Mouse (Mus musculus): ENCODE results near the gene Ano1. TPM values are rescaled to one million over a fixed set of nuclear protein-coding genes. Genes with fewer than 3 reads are reported as not detected.
A peak's percentile ranks its signal among the peaks of the same experiment; 100 is the strongest.

The Ano1 gene
- total RNA-seq, 2 experiments from 2014 or later = 2.4 to 4.4 TPM

- no peak for DNase-seq
- intact Hi-C loops (cut with DNase I) = no loop called here
These were observed 95.4 kb downstream of the Ano1 start for GRCm38 (mm10) chr7:144656261-144656967.

GRCm38 (mm10) chr7:144653681-144654425 lies 97.9 kb downstream of the Ano1 start:
- intact Hi-C loops (cut with DNase I) = no loop called here
- DNase-seq = no peak

GRCm38 (mm10) chr7:144647547-144647946 lies 104.2 kb downstream of the Ano1 start:
- intact Hi-C loops (cut with DNase I) = no loop called here
- DNase-seq = no peak

- intact Hi-C loops (cut with DNase I) = loop anchor here (5.0 kb wide), 1 partner anchor 131 kb away; no protein-coding TSS in a partner anchor
- DNase-seq = no peak
These were observed 111.0 kb downstream of the Ano1 start for GRCm38 (mm10) chr7:144640817-144641216.

GRCm38 (mm10) chr7:144636000-144636399 lies 115.8 kb downstream of the Ano1 start:
- DNase-seq = no peak
- intact Hi-C loops (cut with DNase I) = no loop called here

GRCm38 (mm10) chr7:144634875-144635274 lies 116.9 kb downstream of the Ano1 start:
- intact Hi-C loops (cut with DNase I) = no loop called here
- DNase-seq = no peak

- DNase-seq = no peak
- intact Hi-C loops (cut with DNase I) = no loop called here
These were observed 117.3 kb downstream of the Ano1 start for GRCm38 (mm10) chr7:144634450-144634849.

GRCm38 (mm10) chr7:144632321-144632720 lies 119.5 kb downstream of the Ano1 start:
- intact Hi-C loops (cut with DNase I) = no loop called here
- no peak for DNase-seq

- DNase-seq = no peak
- intact Hi-C loops (cut with DNase I) = no loop called here
These were observed 121.2 kb downstream of the Ano1 start for GRCm38 (mm10) chr7:144630622-144631021.

GRCm38 (mm10) chr7:144628334-144628915 lies 123.3 kb downstream of the Ano1 start:
- DNase-seq = no peak
- intact Hi-C loops (cut with DNase I) = no loop called here

GRCm38 (mm10) chr7:144627606-144628333 lies 124.0 kb downstream of the Ano1 start:
- no peak for DNase-seq
- intact Hi-C loops (cut with DNase I) = no loop called here

- intact Hi-C loops (cut with DNase I) = no loop called here
- no peak for DNase-seq
These were observed 125.7 kb downstream of the Ano1 start for GRCm38 (mm10) chr7:144626042-144626441.

GRCm38 (mm10) chr7:144620721-144621681 lies 130.8 kb downstream of the Ano1 start:
- intact Hi-C loops (cut with DNase I) = no loop called here
- peak in 1 of 2 experiments; percentile 26 for DNase-seq

- DNase-seq = no peak
- intact Hi-C loops (cut with DNase I) = no loop called here
These were observed 131.5 kb downstream of the Ano1 start for GRCm38 (mm10) chr7:144620315-144620714.

GRCm38 (mm10) chr7:144615343-144615742 lies 136.4 kb downstream of the Ano1 start:
- intact Hi-C loops (cut with DNase I) = no loop called here
- DNase-seq = no peak

- intact Hi-C loops (cut with DNase I) = no loop called here
- no peak for DNase-seq
These were observed 138.9 kb downstream of the Ano1 start for GRCm38 (mm10) chr7:144612829-144613228.

- DNase-seq = no peak
- intact Hi-C loops (cut with DNase I) = no loop called here
These were observed 139.4 kb downstream of the Ano1 start for GRCm38 (mm10) chr7:144612351-144612750.

GRCm38 (mm10) chr7:144611595-144611994 lies 140.2 kb downstream of the Ano1 start:
- DNase-seq = no peak
- intact Hi-C loops (cut with DNase I) = no loop called here

GRCm38 (mm10) chr7:144609568-144609967 lies 142.2 kb downstream of the Ano1 start:
- DNase-seq = no peak

GRCm38 (mm10) chr7:144607862-144608261 lies 143.9 kb downstream of the Ano1 start:
- intact Hi-C loops (cut with DNase I) = no loop called here
- DNase-seq = no peak

More at GRCm38 (mm10) chr7:144609568-144609967, 142.2 kb downstream of the Ano1 start:
- intact Hi-C loops (cut with DNase I) = no loop called here
